Mouse (Mus musculus) myocyte (in vitro differentiated cells): ENCODE measurements at regions not wholly inside any gene's neighbourhood (a gene's known extent, or its start where the extent isn't known, plus 50 kb on each side); places are given as distances from the start of the nearest gene placed in this dataset.

ENCODE experiments used
- H3K27me3 ChIP-seq: one replicate; pipeline ENCODE4 v1.6.1; 2011; ENCODE audit not compliant: control insufficient read depth, insufficient read depth, insufficient read length
- H3K36me3 ChIP-seq: one replicate; pipeline ENCODE4 v1.6.1; 2011; ENCODE audit not compliant: control insufficient read depth, insufficient read depth
- H3K4me2 ChIP-seq: one replicate; pipeline ENCODE4 v1.6.1; 2011; ENCODE audit warnings: low read depth, control low read depth
- H3K4me3 ChIP-seq: one replicate; pipeline ENCODE4 v1.5.1; 2011; ENCODE audit warnings: mild to moderate bottlenecking, control low read depth, moderate library complexity
- H3K79me2 ChIP-seq: one replicate; pipeline ENCODE4 v1.6.1; 2011; ENCODE audit not compliant: control insufficient read depth, insufficient read depth
- H3ac ChIP-seq: one replicate; pipeline ENCODE4 v1.6.1; 2011; ENCODE audit not compliant: control insufficient read depth, insufficient read length
- CEBPB ChIP-seq: IDR thresholded peaks from 2 replicates; pipeline ENCODE4 v1.6.1; 2011; ENCODE audit warnings: mild to moderate bottlenecking, moderate library complexity; ENCODE audit not compliant: poor library complexity, insufficient read depth, severe bottlenecking
- E2F4 ChIP-seq: IDR thresholded peaks from one replicate; pipeline ENCODE4 v1.6.1; 2011; ENCODE audit warnings: mild to moderate bottlenecking, control low read depth, moderate library complexity; ENCODE audit not compliant: insufficient read depth
- MAX ChIP-seq: IDR thresholded peaks from one replicate; pipeline ENCODE4 v1.6.1; 2011; ENCODE audit warnings: low read depth, mild to moderate bottlenecking, control low read depth
- MYOD1 ChIP-seq, 3 experiments: IDR thresholded peaks; one replicate each; pipeline ENCODE4 v1.6.1; 2011; ENCODE audit warnings: control low read depth in 2 of 3, low read depth in 2 of 3, mild to moderate bottlenecking in 2 of 3, moderate library complexity in 1 of 3; ENCODE audit not compliant: insufficient read length in 2 of 3, control insufficient read depth in 1 of 3
- MYOG ChIP-seq, 3 experiments: IDR thresholded peaks; one replicate each; pipeline ENCODE4 v1.6.1; 2011; ENCODE audit warnings: control low read depth in 2 of 3, low read depth in 2 of 3, mild to moderate bottlenecking in 2 of 3; ENCODE audit not compliant: insufficient read length in 2 of 3, control insufficient read depth in 1 of 3, insufficient read depth in 1 of 3
- POLR2A ChIP-seq: IDR thresholded peaks from one replicate; pipeline ENCODE4 v1.6.1; 2011; ENCODE audit warnings: low read depth, mild to moderate bottlenecking, control low read depth, moderate library complexity; ENCODE audit not compliant: insufficient read length
- POLR2AphosphoS2 ChIP-seq: IDR thresholded peaks from one replicate; pipeline ENCODE4 v1.6.1; 2011; ENCODE audit warnings: low read depth, control low read depth; ENCODE audit not compliant: insufficient read length
- REST ChIP-seq: IDR thresholded peaks from one replicate; pipeline ENCODE4 v1.6.1; 2011; ENCODE audit warnings: mild to moderate bottlenecking, control low read depth, moderate library complexity; ENCODE audit not compliant: insufficient read depth, insufficient read length
- SRF ChIP-seq: IDR thresholded peaks from one replicate; pipeline ENCODE4 v1.6.1; 2011; ENCODE audit warnings: low read depth; ENCODE audit not compliant: control insufficient read depth, insufficient read length
- TCF12 ChIP-seq: IDR thresholded peaks from one replicate; pipeline ENCODE4 v1.6.1; 2011; ENCODE audit warnings: mild to moderate bottlenecking, control low read depth; ENCODE audit not compliant: poor library complexity, insufficient read depth, severe bottlenecking
- TCF3 ChIP-seq: IDR thresholded peaks from one replicate; pipeline ENCODE4 v1.6.1; 2011; ENCODE audit warnings: low read depth, control low read depth; ENCODE audit not compliant: insufficient read length
- USF1 ChIP-seq: IDR thresholded peaks from one replicate; pipeline ENCODE4 v1.6.1; 2011; ENCODE audit warnings: low read depth, mild to moderate bottlenecking, control low read depth, moderate library complexity

DNA sequence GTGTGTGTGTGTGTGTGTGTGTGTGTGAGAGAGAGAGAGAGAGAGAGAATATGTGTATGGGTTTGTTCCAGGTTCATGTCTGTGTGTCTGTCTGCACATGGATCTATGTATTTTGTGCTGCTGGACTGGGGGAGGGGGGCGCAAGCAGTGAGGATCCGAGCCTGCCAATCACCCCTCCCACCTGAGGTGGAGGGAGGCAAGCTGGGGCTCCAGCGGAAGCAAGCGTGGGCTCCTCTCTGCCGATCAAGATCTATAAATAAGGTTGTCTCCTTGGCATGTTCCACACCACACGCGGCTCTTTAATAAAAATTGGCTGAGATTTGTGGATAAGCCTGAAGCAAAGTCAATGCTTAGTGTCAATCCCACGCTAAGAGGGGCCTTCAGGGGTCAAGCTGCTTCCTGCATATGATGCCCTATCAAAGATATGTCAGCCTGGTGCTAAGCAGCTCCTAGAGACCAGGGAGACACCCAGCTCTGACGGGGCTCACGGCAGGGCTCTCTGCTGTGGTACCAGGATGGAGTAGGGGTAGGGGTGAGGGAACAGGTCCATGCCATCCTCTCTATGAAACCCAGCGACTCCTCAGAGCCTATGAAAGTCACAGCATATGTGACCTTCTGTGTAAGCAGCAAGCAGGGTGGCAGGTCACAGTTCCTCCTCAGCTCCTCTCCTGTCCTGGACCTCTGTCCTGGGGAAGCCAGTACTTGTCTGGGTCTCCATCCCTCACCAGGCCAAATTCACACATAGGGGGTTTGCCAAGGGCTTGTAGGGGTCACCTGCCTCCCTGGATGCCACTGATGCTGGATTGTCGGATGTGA lies 102.0 kb upstream of the Mvb12b start:
- H3K27me3 ChIP-seq = peaks cover 15% of the 10 kb centered on the region
- no peaks in the 10 kb centered on the region for H3K79me2 ChIP-seq
- H3K36me3 ChIP-seq = no peaks in the 10 kb centered on the region
- no peak for TF ChIP-seq USF1
- TF ChIP-seq MYOD1 (IDR thresholded peaks at IDR 0.05; ENCODE audit: control insufficient read depth in 1 of 3, insufficient read length in 2 of 3, low read depth in 2 of 3) = no peak
- no peak for TF ChIP-seq MAX
- TF ChIP-seq POLR2AphosphoS2 = no peak
- TF ChIP-seq POLR2A = no peak
- TF ChIP-seq MYOG (IDR thresholded peaks at IDR 0.05; ENCODE audit: control insufficient read depth in 1 of 3, insufficient read depth in 1 of 3, insufficient read length in 2 of 3, low read depth in 2 of 3) = no peak
- TF ChIP-seq REST = no peak
- TF ChIP-seq E2F4 = no peak
- TF ChIP-seq TCF3 = no peak
- no peak for TF ChIP-seq TCF12
- no peak for TF ChIP-seq SRF
- TF ChIP-seq CEBPB = no peak
- no peak overlapping the region for H3K4me2 ChIP-seq
- no peak overlapping the region for H3K4me3 ChIP-seq
- no peak overlapping the region for H3ac ChIP-seq

- H3ac ChIP-seq = no peak overlapping the region
- no peak overlapping the region for H3K4me3 ChIP-seq
- H3K27me3 ChIP-seq = peaks cover 20% of the 10 kb centered on the region
- TF ChIP-seq SRF (no peak), POLR2A (no peak), MYOD1 (IDR thresholded peaks at IDR 0.05; ENCODE audit: control insufficient read depth in 1 of 3, insufficient read length in 2 of 3, low read depth in 2 of 3) (no peak), TCF3 (no peak), USF1 (no peak), CEBPB (no peak), POLR2AphosphoS2 (no peak), E2F4 (no peak), MAX (no peak)
- no peaks in the 10 kb centered on the region for H3K36me3 ChIP-seq
- no peaks in the 10 kb centered on the region for H3K79me2 ChIP-seq
- no peak overlapping the region for H3K4me2 ChIP-seq
Observed at GRCm38 (mm10) chr2:33986420-33986819, 98.7 kb upstream of the Mvb12b start.

DNA sequence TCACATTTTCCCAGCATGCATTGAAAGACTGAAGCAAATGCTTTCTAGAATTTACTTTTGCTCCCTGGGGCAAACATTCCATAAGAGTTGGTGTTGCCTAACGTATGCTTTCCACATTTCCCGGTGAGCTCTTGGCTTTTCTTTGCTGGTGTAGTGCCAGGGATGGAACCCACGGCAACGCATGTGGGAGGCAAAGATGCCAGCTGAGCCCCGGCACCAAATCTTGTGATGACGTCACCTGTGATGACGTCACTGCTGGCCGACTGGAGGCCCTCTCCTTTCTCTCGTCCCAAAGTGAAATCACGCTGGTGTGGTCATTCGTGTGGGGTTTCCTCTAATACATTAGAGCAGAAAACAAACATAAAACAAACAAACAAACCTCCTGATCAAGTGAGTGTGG lies 97.6 kb upstream of the Mvb12b start:
- Histone ChIP-seq H3K4me2 (no peak overlapping the region), H3K36me3 (no peaks in the 10 kb centered on the region), H3ac (no peak overlapping the region), H3K27me3 (peaks cover 20% of the 10 kb centered on the region), H3K79me2 (no peaks in the 10 kb centered on the region), H3K4me3 (no peak overlapping the region)
- TF ChIP-seq POLR2AphosphoS2 (no peak), POLR2A (no peak), USF1 (no peak), REST (no peak), TCF3 (no peak), E2F4 (no peak)

DNA sequence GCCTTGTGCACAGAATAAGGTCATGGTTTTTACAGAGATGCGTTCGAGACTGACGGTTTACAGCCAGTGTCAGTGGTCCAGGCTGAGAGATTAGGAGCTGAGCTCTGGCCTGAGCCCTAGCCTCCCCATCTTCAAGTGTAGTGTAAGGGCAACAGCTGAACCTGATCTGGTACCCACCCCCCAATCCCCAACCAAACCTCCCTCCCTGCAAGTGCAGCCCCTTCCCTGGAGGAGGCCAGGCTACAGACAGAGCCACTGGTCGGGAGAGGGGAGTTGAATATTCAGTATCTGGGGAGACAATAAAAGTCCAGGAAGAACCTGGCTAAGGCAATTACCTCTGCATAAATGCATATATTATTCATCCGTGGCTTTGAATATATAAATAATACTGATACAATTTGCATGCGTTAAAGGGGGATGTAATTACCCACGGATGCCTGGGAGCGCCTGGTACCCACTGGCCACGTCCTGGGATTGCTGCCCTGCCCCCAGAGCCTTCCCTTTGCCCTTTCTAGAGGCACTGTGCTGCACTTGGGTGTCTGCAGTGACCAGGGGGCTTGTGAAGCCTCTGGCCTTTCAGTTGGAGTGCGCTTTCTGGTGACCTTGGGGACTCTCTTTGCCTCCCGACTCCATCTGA lies 95.5 kb upstream of the Mvb12b start:
- Histone ChIP-seq H3K27me3 (peaks cover 11% of the 10 kb centered on the region), H3K4me3 (no peak overlapping the region), H3K79me2 (no peaks in the 10 kb centered on the region), H3K36me3 (no peaks in the 10 kb centered on the region), H3ac (no peak overlapping the region), H3K4me2 (no peak overlapping the region)
- TF ChIP-seq SRF (no peak), TCF3 (no peak), CEBPB (no peak), REST (no peak), E2F4 (no peak), POLR2A (no peak), MYOG (IDR thresholded peaks at IDR 0.05; ENCODE audit: control insufficient read depth in 1 of 3, insufficient read depth in 1 of 3, insufficient read length in 2 of 3, low read depth in 2 of 3) (no peak), POLR2AphosphoS2 (no peak), TCF12 (no peak), MAX (no peak), MYOD1 (IDR thresholded peaks at IDR 0.05; ENCODE audit: control insufficient read depth in 1 of 3, insufficient read length in 2 of 3, low read depth in 2 of 3) (no peak)
